Mouse (Mus musculus): ENCODE data around the gene Ankrd28. TPM values are rescaled to one million over a fixed set of nuclear protein-coding genes. Genes with fewer than 3 reads are reported as not detected.

The Ankrd28 gene
- polyA plus RNA-seq, 1 experiment, result 2.7 TPM

DNA sequence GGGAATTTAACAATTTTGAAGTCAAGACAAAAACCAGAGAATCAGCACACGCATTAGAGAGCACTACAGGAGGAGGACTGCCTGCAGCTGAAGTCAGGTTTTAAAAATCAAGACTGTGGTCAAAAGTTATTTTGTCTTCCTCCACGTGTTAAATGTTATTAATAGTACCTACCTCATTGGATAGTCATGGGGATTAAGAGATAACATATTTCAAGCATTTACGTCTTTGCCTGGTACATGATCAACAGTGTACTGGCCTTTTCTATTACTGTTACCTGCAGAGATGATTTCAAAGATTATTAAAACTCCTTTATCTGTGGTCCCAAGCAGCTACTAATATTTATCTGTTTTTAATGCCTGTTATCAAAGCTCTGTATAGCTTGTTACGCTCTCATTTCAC is 132.7 kb downstream of the Ankrd28 start:
- TF ChIP-seq POLR2A (IDR thresholded peaks at IDR 0.05; ENCODE audit: low read depth, low read length), result no peak
- peaks cover 2% of the 10 kb centered on the region; the same call in 1 of the 2 replicates for H3K36me3 ChIP-seq (ENCODE audit: control insufficient read depth, insufficient read depth, low read length)
- 70% methylated on average over 4 of the region's 4 CpGs for WGBS
- no peak overlapping the region for H3K4me3 ChIP-seq (ENCODE audit: extremely low read depth, insufficient read depth, insufficient read length)
- H3K27me3 ChIP-seq (ENCODE audit: control insufficient read depth, insufficient read depth, low read length), result no peaks in the 10 kb centered on the region
- no peak for DNase-seq (ENCODE audit: low read depth in 1 of 2, low spot score in 2 of 2)
- H3K4me1 ChIP-seq (ENCODE audit: control insufficient read depth, insufficient read depth, insufficient read length), result peaks cover 14% of the 10 kb centered on the region
- H3K27ac ChIP-seq (ENCODE audit: insufficient read depth, low read length), result no peak overlapping the region

DNA sequence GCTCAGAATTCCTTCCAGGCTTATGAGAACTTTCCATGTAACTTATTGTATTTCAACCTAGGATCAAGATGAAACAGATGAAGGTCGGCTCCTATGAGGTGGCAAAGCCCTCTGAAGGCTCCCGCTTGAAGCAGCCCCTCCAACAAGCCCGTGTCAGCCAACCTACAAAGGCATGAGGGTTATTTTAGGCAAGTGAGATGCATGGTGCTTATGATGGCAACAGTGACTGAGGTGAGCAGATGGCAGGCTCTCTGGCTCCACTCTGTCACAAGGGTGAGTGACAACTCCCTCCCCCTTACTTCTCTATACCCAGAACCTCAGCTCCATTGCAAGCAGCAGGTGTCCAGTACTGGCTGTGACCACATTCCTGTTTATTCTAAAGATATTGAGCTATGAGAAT is 133.1 kb downstream of the Ankrd28 start:
- TF ChIP-seq POLR2A (IDR thresholded peaks at IDR 0.05; ENCODE audit: low read depth, low read length) (no peak), CTCF (IDR thresholded peaks at IDR 0.05; ENCODE audit: extremely low read depth, insufficient read depth, insufficient read length, insufficient replicate concordance) (no peak)
- no peak overlapping the region for H3K4me3 ChIP-seq (ENCODE audit: extremely low read depth, insufficient read depth, insufficient read length)
- WGBS, result 60% methylated on average over 3 of the region's 3 CpGs
- peak overlapping the region; percentile 34; the same call in 1 of the 2 replicates for H3K27ac ChIP-seq (ENCODE audit: insufficient read depth, low read length)
- H3K4me1 ChIP-seq (ENCODE audit: control insufficient read depth, insufficient read depth, insufficient read length), result peaks cover 14% of the 10 kb centered on the region
- no peak for DNase-seq (ENCODE audit: low read depth in 1 of 2, low spot score in 2 of 2)
- peaks cover under 1% of the 10 kb centered on the region; the same call in 1 of the 2 replicates for H3K36me3 ChIP-seq (ENCODE audit: control insufficient read depth, insufficient read depth, low read length)
- H3K27me3 ChIP-seq (ENCODE audit: control insufficient read depth, insufficient read depth, low read length), result no peaks in the 10 kb centered on the region

DNA sequence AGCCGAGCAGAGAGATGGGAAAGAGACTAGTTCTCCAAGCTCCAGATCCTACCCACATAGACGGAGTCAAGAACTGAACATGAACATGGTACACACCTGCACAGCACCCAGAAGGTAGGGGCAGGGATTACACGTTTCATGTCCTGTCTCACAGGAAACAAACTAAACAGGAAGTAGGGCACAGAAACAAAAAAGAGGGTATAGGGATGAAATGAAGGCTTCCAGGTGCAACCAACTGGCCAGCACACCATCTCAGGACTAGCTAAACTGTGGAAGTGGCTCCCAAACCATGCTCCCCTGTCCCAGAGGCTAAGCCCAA is 133.5 kb downstream of the Ankrd28 start:
- H3K27me3 ChIP-seq (ENCODE audit: control insufficient read depth, insufficient read depth, low read length), result no peaks in the 10 kb centered on the region
- TF ChIP-seq POLR2A (IDR thresholded peaks at IDR 0.05; ENCODE audit: low read depth, low read length), result no peak
- TF ChIP-seq CTCF (IDR thresholded peaks at IDR 0.05; ENCODE audit: extremely low read depth, insufficient read depth, insufficient read length, insufficient replicate concordance), result no peak
- H3K4me1 ChIP-seq (ENCODE audit: control insufficient read depth, insufficient read depth, insufficient read length), result peaks cover 14% of the 10 kb centered on the region
- H3K36me3 ChIP-seq (ENCODE audit: control insufficient read depth, insufficient read depth, low read length), result no peaks in the 10 kb centered on the region
- H3K4me3 ChIP-seq (ENCODE audit: extremely low read depth, insufficient read depth, insufficient read length), result no peak overlapping the region
- H3K27ac ChIP-seq (ENCODE audit: insufficient read depth, low read length), result peak overlapping the region; percentile 34
- WGBS, result 37% methylated on average over 3 of the region's 3 CpGs
- DNase-seq (ENCODE audit: low read depth in 1 of 2, low spot score in 2 of 2), result no peak

DNA sequence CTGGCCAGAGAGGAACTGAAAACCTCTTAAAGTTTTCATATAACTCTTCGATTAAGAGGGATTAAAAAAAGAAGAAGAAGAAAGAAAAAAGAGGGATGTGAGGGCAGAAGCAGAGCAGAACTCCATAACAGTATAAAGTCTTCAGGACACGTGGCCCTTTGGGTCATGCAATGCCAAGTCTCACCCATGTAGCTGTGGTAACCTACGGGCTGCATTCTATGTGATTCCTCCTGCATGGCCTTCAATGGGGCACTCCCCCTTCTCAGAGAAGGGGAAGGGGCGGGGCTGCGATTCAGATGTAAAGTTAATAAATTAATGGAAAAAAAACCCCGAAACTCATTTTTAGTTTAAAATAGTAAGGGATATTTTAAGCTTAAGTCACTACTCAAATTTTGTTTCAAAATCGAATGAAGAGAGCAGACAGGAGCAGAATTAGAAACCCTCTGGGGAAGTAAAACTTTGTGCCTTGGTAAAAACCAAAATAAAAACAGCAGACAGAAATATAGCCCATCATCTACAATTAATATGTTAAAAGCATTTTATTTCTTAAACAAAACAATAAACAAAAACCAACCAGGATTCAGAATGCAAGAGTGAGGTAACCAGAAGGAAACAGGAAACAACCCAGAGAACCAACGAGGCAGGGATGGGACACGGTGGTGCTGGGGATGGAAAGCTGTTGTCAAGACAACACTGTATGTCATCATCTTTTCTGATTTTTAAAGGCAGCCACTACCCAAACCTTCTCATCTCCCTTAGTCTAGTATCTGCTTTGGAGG is 134.1 kb downstream of the Ankrd28 start:
- Histone ChIP-seq H3K27ac (ENCODE audit: insufficient read depth, low read length) (peak overlapping the region; percentile 39), H3K4me3 (ENCODE audit: extremely low read depth, insufficient read depth, insufficient read length) (no peak overlapping the region), H3K27me3 (ENCODE audit: control insufficient read depth, insufficient read depth, low read length) (no peaks in the 10 kb centered on the region), H3K36me3 (ENCODE audit: control insufficient read depth, insufficient read depth, low read length) (no peaks in the 10 kb centered on the region), H3K4me1 (ENCODE audit: control insufficient read depth, insufficient read depth, insufficient read length) (peaks cover 14% of the 10 kb centered on the region)
- DNase-seq (ENCODE audit: low read depth in 1 of 2, low spot score in 2 of 2), result peak in 1 of 2 experiments; percentile 57
- TF ChIP-seq CTCF (IDR thresholded peaks at IDR 0.05; ENCODE audit: extremely low read depth, insufficient read depth, insufficient read length, insufficient replicate concordance), result no peak
- TF ChIP-seq POLR2A (IDR thresholded peaks at IDR 0.05; ENCODE audit: low read depth, low read length), result no peak; the same call in 1 of the 2 replicates
- WGBS, result 22% methylated on average over 9 of the region's 9 CpGs

DNA sequence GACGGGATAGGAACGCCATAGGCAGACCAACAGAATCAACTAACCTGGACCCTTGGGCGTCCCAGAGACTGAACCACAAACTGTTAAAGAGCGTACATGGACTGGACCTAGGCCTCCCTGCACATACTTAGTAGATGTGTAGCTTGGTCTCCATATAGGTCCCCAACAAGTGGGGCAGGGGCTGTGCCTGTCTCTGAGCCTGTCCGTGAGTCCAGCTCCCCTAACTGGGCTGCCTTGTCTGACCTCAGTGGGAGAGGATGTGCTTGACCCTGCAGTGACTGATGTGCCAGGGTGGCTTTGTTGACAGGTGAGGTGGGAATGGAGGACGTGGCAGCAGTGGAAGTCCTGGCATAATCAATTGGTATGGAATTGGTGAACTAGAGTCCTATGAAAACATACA is 137.9 kb downstream of the Ankrd28 start:
- Histone ChIP-seq H3K4me3 (ENCODE audit: extremely low read depth, insufficient read depth, insufficient read length) (no peak overlapping the region), H3K27me3 (ENCODE audit: control insufficient read depth, insufficient read depth, low read length) (no peaks in the 10 kb centered on the region), H3K4me1 (ENCODE audit: control insufficient read depth, insufficient read depth, insufficient read length) (peaks cover 14% of the 10 kb centered on the region), H3K36me3 (ENCODE audit: control insufficient read depth, insufficient read depth, low read length) (no peaks in the 10 kb centered on the region), H3K27ac (ENCODE audit: insufficient read depth, low read length) (no peak overlapping the region)
- no peak for DNase-seq (ENCODE audit: low read depth in 1 of 2, low spot score in 2 of 2)
- TF ChIP-seq POLR2A (IDR thresholded peaks at IDR 0.05; ENCODE audit: low read depth, low read length), result no peak
- TF ChIP-seq CTCF (IDR thresholded peaks at IDR 0.05; ENCODE audit: extremely low read depth, insufficient read depth, insufficient read length, insufficient replicate concordance), result no peak
- WGBS, result 96% methylated on average over 6 of the region's 6 CpGs

DNA sequence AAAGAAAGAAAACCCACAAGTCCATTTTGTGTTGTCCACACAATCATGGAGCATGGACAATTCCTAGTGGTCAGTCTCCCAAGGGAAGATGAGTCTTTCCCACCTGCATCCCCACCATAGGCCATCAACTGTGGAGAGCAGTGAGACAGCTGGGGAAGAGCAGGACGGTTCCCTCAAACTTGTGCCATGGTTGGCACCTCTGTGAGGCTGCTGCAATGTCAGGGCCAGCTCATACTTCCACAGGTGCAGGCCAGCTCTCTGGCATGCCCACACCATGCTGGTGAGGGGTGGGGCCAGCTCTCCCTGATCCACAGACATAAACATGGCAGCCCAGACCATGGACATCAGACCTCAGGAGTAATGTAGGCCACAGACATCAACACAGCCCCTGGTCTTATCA is 144.2 kb downstream of the Ankrd28 start:
- DNase-seq (ENCODE audit: low read depth in 1 of 2, low spot score in 2 of 2), result no peak
- H3K4me1 ChIP-seq (ENCODE audit: control insufficient read depth, insufficient read depth, insufficient read length), result peaks cover 31% of the 10 kb centered on the region; the same call in 1 of the 2 replicates
- peak overlapping the region; percentile 77 for H3K27ac ChIP-seq (ENCODE audit: insufficient read depth, low read length)
- TF ChIP-seq CTCF (IDR thresholded peaks at IDR 0.05; ENCODE audit: extremely low read depth, insufficient read depth, insufficient read length, insufficient replicate concordance) (no peak), POLR2A (IDR thresholded peaks at IDR 0.05; ENCODE audit: low read depth, low read length) (no peak)
- WGBS, result 52% methylated on average over 1 of the region's 1 CpGs
- no peaks in the 10 kb centered on the region for H3K36me3 ChIP-seq (ENCODE audit: control insufficient read depth, insufficient read depth, low read length)
- no peaks in the 10 kb centered on the region for H3K27me3 ChIP-seq (ENCODE audit: control insufficient read depth, insufficient read depth, low read length)
- H3K4me3 ChIP-seq (ENCODE audit: extremely low read depth, insufficient read depth, insufficient read length), result no peak overlapping the region

DNA sequence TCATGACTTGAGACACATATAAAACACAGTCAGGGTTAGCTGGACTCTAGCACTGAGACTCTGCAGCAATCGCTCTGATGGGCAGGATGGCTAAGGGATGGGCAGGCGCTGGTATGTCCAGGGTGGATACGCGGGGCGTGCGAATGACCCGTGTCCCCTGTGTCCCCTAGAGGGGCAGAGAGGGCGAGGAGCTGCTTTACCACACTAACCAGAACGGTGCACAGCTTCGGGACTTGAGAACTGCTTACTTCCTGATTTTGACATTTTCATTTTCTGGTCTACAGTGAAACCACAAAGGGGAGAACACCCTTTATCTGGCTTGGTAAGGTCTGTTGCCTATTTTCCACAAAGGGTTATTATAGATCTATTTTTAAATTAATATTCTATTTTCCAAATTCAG is 144.8 kb downstream of the Ankrd28 start:
- H3K27ac ChIP-seq (ENCODE audit: insufficient read depth, low read length), result peak overlapping the region; percentile 94
- DNase-seq (ENCODE audit: low read depth in 1 of 2, low spot score in 2 of 2), result peak in 1 of 2 experiments; percentile 58
- H3K4me3 ChIP-seq (ENCODE audit: extremely low read depth, insufficient read depth, insufficient read length), result peak overlapping the region; percentile 49; the same call in 1 of the 2 replicates
- no peaks in the 10 kb centered on the region for H3K27me3 ChIP-seq (ENCODE audit: control insufficient read depth, insufficient read depth, low read length)
- 4% methylated on average over 10 of the region's 10 CpGs for WGBS
- H3K36me3 ChIP-seq (ENCODE audit: control insufficient read depth, insufficient read depth, low read length), result no peaks in the 10 kb centered on the region
- no peak for TF ChIP-seq CTCF (IDR thresholded peaks at IDR 0.05; ENCODE audit: extremely low read depth, insufficient read depth, insufficient read length, insufficient replicate concordance)
- peak; percentile 22; the same call in 1 of the 2 replicates for TF ChIP-seq POLR2A (IDR thresholded peaks at IDR 0.05; ENCODE audit: low read depth, low read length)
- H3K4me1 ChIP-seq (ENCODE audit: control insufficient read depth, insufficient read depth, insufficient read length), result peaks cover 35% of the 10 kb centered on the region; the same call in 1 of the 2 replicates

All from spleen, adult 2 months (tissue).